Mouse (Mus musculus) cerebellum, adult 11-12 months (tissue): ENCODE measurements at regions not wholly inside any gene's neighbourhood (a gene's known extent, or its start where the extent isn't known, plus 50 kb on each side); places are given as distances from the start of the nearest gene placed in this dataset.
"Not testable (repeated sequence)": the region's sequence is repeated elsewhere in the genome, so short reads cannot be mapped to it uniquely, and the experiment has no call there.

Source experiments
- DNase-seq: peaks from one replicate; pipeline ENCODE4 v3.0.0; 2022

DNA sequence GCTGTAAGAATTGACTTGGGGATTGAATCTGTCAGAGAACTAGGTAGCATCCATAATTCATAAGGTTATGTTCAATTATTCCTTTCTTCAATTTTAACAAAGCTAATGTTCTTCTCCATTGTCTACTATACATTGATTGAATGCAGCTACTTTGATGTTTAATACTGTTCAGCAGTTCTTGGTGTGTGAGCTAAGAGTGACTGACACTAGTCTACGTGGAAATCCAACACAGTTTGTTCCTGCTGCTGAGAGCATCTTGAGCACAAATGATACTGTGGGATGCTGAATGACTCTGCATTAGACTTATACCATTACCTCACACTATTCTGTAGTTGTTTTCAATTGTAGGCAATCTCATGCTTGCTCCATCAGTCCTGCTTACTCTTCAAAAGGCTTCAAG is 249.4 kb upstream of the Akr1e1 start:
- no peak for DNase-seq

DNA sequence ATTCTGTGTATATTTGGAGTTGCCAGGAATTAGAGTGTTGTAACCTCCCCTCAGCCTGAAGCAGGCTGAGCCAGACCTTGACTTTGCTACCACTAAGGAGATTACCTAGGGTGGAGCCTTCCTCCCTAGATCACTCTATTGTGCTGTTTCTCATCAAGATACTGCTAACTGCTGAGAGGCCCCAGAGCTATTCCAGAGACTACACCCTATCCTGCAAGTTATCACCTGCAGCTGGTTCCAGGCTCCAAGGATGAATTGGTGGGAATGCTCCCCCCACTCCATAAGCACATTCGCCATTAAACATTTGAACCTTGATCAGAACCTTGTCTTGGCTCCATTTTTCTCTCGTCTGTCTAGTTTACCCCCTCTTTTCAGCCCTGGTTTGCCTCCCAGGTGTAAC is 230.5 kb upstream of the Akr1e1 start:
- not testable (repeated sequence) for DNase-seq

DNA sequence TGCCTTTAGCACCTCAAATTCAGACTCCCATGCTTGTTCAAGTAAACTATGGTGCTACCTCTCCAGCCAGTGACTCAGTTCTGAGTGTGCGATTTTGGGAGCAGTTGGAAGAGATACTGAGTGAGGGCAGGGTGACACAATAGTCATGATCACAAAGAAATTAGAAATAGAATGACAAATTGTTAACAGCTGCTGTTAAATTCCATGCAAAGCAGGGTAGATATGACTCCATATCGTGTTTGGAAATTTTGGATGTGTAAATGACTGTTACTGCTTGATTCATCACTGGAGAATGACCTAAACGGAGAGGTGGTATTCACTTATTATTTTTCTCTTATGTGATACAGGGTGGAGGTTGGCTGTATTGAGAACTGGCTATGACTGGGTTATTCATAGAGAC is 217.8 kb upstream of the Akr1e1 start:
- DNase-seq: no peak

- DNase-seq: not testable (repeated sequence)
These were observed 216.8 kb upstream of the Akr1e1 start for GRCm38 (mm10) chr13:4825749-4826148.

- DNase-seq: no peak
These were observed 197.9 kb upstream of the Akr1e1 start for GRCm38 (mm10) chr13:4806876-4807275.

DNA sequence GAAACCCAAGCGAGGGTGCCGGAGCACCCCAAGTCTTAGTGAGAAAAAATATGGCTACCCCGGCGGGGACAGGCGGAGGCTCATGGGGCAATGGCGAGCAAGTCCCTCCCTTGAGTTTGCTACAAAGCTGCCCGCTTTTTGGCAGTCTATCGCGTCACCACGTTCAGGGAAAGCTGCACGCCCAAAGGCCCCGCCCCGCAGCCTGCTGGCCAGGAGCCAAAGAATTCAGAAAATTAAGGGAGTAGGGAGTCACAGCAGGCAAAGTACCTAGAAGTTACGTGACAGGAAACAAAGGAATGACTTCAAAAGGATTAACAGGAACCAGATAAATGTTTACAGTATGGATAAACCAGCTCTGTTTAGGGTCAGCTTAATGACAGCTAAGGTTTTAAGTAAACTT is 191.7 kb upstream of the Akr1e1 start:
- DNase-seq: no peak

DNA sequence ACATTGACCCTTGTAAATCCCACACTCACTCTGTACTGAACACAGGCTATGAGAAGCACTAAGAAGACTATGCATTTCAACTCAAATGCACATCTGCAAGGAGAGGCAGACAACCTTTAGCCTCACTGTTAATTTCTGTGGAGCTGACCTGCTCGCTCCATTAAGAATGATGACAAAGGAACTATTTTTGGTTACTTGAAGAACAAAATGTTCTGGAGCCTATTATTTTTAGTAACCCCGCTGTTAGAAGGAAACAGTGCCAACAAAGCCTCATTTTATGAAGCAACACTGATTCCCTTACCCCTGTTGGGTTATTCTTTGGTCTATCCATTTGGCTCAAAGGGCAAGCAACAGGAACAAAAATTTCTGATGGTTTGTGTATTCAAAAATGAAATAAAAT is 182.2 kb upstream of the Akr1e1 start:
- no peak for DNase-seq

DNA sequence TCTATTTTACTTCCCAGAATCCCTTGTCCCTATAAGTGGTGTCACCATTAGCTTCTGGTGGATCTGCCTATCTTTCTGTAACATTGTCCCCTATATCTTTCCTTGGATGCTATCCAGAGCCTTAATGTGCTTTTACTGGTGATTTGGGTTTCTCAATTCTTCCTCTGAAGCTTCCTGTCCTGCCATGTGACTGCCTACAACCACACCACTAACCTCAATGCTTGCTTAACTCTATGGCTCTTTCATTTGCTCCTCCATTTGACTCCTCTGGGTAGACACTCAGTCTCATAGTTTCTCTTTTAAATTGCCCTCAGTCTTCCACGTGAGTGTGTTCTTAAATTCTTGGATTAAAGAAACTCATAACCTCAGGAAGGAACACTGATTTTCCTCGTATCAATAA is 181.4 kb upstream of the Akr1e1 start:
- no peak for DNase-seq

DNA sequence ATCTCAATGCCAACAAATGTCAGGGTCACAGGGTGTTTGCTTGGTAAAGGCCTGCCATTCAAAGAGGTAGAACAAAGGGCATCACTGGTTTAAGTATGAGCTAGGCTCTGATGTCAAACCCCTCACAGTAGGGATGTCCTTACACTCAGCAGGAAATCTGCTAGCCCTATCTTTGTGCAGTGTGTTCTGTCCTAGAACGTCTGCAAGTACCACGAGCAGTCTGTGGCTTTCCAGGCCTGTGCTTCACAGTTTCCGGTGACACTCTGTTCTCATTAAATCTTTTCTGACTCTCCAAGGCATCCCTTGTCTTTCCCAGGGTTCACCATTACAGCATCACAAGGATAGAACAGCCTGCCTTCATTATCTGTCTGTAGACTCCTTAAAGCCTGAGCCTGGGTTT is 174.3 kb upstream of the Akr1e1 start:
- DNase-seq: no peak

- not testable (repeated sequence) for DNase-seq
These were observed 169.4 kb upstream of the Akr1e1 start for GRCm38 (mm10) chr13:4778264-4778823.

DNA sequence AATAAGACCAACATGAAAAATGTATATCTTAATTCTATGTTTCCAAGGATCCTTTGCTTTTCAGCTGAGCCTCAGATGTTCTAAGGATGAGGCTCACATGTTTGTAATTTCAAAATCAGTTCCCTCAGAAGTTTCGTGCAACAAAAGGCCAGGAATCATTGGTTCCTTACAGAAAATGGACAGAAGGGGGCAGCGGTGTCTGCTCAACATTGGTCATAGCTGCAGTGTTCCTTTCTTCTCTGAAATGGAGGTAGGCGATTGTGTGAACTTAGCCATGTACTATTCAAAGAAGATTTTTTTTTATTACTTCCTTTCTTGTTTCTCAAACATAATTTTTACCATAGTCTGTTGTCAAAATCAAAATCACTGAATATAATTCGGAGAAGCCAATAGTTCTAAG is 167.9 kb upstream of the Akr1e1 start:
- no peak for DNase-seq

DNA sequence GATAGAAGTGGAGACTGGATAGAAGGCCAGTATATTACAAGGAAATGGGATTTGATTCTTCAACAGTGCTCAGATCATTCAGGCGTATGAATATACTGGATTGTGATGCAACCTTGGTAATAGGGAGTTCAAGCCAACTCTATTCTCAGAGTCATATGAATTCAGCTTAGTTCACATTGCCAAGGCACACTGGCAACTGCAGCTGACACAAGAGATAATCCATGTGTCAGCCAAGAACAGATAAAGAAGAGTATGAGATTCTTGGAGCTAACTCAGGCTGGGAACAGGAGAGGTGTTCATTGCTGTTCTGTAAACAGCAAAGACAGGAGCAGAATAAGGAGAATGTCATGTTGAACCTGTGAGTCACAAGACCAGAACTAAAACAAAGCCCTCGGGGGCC is 163.3 kb upstream of the Akr1e1 start:
- no peak for DNase-seq

DNA sequence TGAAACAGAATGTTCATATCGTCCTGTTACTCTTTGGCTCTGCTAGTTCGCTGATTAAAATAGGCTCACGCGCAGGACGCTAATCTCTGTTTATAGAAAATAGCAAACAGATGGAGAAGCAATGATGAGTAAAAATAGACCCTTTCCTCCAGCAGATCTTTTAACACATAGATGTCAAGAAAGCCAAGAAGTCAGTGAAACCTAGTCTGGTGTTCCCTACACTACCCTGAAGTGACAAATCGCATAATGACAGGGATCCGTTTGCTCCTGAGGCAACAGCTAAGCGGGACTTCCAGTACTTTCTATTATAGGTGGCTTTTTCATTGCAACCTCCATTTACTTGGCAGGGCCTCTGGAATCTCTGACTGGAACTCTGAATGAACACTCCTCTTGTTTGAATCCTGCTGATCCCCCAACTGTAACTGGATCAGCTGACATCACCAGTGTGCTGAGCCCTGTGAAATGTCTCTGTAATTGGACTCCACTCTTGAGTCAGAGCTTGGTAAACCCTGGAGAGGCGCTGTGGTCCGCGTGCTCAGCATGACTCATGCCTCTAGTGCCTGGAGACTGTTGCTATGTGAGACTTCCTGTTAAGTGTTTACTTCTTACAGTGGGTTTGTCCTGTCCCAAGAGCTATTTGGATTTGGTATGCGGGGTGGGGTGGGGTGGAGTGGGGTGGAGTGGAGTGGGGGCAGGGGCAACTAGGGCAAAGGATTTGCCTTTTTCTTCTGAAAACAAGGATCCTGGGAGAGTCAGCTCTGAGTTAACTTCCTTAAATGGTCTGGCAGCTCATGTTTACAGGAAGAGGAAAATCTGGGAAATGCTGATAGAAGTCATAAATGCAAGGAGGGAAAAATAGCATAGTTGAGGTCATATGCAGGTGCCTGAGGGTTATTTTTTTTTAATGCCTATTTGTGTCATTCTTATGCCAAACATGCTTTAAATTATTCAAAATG is 162.4 kb upstream of the Akr1e1 start:
- DNase-seq: peak; percentile 21

- DNase-seq: no peak
These were observed 151.0 kb upstream of the Akr1e1 start for GRCm38 (mm10) chr13:4759965-4760364.

DNA sequence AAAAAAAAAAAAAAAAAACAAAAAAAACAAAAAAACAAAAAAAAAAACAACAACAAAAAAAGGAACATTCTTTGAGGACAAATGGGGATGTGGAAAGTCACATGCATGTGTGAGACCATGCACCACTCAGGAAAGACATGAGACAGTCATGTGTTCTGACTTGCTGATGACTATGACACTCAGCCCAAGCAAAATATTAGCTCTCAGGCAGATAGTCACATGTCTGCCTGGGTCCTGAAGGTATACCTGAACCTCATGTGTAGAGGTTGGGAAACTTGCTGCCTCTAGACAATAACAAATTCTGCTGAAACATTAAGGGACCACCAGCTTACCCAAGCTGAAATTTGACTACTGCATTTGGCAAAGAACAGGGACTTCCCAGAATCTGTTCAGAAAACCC is 147.6 kb upstream of the Akr1e1 start:
- DNase-seq: no peak

GRCm38 (mm10) chr13:4742930-4743329 is 134.0 kb upstream of the Akr1e1 start:
- no peak for DNase-seq

- not testable (repeated sequence) for DNase-seq
These were observed 107.3 kb upstream of the Akr1e1 start for GRCm38 (mm10) chr13:4716299-4716698.

- no peak for DNase-seq
These were observed 105.8 kb upstream of the Akr1e1 start for GRCm38 (mm10) chr13:4714724-4715123.

- DNase-seq: no peak
These were observed 103.7 kb upstream of the Akr1e1 start for GRCm38 (mm10) chr13:4712698-4713097.

DNA sequence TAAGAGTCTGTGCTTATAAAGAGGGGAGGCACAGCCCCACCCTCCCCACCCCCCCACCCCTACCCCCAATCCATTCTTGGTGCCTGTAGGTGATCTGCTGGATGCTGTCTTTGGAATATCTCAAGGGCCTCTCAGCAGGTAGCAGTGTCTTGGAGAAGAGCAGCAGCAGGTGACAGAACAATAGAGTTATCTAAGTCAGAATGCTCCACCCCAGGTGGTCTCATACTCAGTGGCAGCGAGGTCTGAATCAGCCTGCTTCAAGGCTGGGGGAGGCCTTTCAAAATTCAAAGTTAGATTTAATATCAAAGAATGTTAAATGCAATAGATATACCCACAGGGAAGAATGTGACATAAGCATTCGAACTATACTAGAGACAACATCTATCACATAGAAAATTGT is 90.6 kb upstream of the Akr1e1 start:
- not testable (repeated sequence) for DNase-seq

DNA sequence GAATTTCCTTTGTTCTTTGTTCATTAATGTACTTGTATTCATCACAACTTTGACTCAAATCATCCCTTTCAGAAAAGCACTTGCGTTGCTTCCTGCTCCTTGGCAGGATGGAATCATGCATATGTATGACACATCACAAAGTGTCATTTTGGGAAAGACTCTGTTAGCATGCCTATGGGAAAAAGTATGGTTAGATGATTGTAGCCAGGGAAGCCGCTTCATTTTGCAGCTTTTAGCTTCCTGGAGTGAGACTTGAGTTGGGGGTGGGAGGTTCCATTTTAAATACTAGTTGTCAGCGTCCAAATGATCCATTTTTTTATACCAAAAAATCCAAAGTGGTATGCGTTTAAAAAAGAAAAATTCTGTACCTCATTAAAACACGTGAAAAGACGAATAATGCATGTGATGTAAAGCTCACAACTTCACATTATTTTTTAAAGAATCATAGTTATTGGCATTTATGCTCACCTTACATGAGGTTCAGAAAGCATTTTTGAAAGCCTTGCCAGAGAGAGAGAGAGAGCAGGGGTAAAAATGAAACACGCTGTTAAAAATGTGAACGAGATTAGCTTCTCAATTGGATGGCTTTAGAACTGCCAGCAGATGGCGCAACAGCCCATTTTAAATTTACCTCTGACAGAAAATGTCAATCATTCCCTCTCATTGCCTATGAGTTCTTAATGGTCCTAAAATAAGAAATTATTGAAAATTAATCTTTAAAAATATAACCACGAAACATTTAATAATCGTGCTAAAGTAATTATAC is 57.6 kb upstream of the Akr1e1 start:
- DNase-seq: no peak

DNA sequence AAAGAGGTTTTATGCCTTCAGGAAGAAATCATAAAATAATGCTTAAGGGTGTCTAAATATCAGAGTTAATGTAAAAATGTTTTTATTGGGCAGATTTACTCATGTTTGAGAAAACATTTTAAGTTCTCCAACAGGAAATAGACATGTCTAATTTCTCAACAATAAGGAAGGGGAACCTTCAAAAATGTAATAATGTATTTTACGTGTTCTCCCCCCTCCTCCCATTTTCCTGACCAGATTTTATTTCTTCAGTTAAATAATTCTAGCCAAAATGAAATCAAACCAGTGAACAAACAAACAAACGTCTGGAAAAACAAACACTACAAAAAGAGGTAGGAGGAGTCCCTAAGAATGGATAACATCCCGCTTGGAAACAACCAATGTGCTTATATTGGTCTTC is 54.4 kb upstream of the Akr1e1 start:
- no peak for DNase-seq

- no peak for DNase-seq
These were observed 53.5 kb upstream of the Akr1e1 start for GRCm38 (mm10) chr13:4662336-4663101.
